Mouse (Mus musculus) central nervous system, embryonic 14 days (tissue): ENCODE data around the gene Lactbl1. TPM values are rescaled to one million over a fixed set of nuclear protein-coding genes. Genes with fewer than 3 reads are reported as not detected.

Experiments
- polyA plus RNA-seq: library from polyadenylated mRNA; depleted of rRNA; stranded (reverse); fragments of >200 nt; gene quantifications from 2 replicates; pipeline ENCODE4 v1.2.3, GENCODE M21; 2012; rRNA removed

Lactbl1 gene
- polyA plus RNA-seq, result 0.09 and 0.15 TPM in 2 replicates

GRCm38 (mm10) chr4:136622388-136622787 lies at the start of gene Lactbl1:
Lactbl1 (plus strand) TSS chr4:136622621.

GRCm38 (mm10) chr4:136602568-136602967 lies 19.9 kb upstream of the Lactbl1 start, which contains the start of gene Kdm1a:
Kdm1a (minus strand) TSS chr4:136602723.

GRCm38 (mm10) chr4:136610387-136610856 lies 12.0 kb upstream of the Lactbl1 start, which contains the start of gene Tex46:
Tex46 (plus strand) TSS chr4:136610437.

Other genes with a start within 250 kb of the Lactbl1 start
- 0.22 and 0.64 TPM in 2 replicates for gene Htr1d, start 199.1 kb upstream of the Lactbl1 start, polyA plus RNA-seq
- gene 6030445D17Rik, start 160.4 kb upstream of the Lactbl1 start, polyA plus RNA-seq, result 0.12 and 0.20 TPM in 2 replicates
- gene Luzp1, start 152.9 kb upstream of the Lactbl1 start, polyA plus RNA-seq, result 12.9 and 13.1 TPM in 2 replicates
- gene Kdm1a, start 19.9 kb upstream of the Lactbl1 start, polyA plus RNA-seq, result 187 and 206 TPM in 2 replicates
- gene Tex46, start 12.2 kb upstream of the Lactbl1 start, polyA plus RNA-seq, result not detected in 2 replicates
- gene Ephb2, start 213.4 kb downstream of the Lactbl1 start, polyA plus RNA-seq, result 70.4 and 77.7 TPM in 2 replicates